Mouse (Mus musculus): Measurements from ENCODE around the gene Apobr. TPM values are rescaled to one million over a fixed set of nuclear protein-coding genes. Genes with fewer than 3 reads are reported as not detected.

The Apobr gene
- polyA plus RNA-seq (2015; fragmentation: Illumina TruSeq; extraction: RNeasy Lipid Tissue Mini Kit (QIAGEN cat#74804); ENCODE audit: insufficient read depth, low read depth, low replicate concordance): 1.6 TPM

DNA sequence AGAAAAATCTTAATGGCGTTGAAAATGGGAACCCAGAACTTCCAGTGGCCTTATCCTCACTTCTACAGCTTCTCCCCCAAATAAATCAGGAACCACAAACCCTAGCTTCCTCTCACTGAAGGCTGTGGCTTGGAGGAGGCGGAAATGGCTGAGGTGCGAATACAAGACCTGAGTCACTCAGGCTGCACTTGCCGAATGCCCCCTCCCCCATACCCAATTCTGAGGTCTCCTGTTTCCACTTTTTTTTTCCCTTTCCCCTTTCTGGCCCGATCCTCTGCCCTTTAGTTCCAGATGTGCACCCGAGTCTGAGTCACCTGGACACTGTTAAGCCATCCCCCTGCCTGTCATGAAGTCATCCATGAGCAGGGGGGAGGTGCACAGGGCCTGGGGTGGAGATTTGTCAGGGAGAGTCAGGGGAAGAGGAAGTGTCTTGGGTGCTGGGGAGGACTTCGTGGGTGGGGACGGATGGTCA lies at the start of gene Apobr:
Apobr (plus strand) TSS at position 437 of the 472 bp plus-strand sequence.

DNA sequence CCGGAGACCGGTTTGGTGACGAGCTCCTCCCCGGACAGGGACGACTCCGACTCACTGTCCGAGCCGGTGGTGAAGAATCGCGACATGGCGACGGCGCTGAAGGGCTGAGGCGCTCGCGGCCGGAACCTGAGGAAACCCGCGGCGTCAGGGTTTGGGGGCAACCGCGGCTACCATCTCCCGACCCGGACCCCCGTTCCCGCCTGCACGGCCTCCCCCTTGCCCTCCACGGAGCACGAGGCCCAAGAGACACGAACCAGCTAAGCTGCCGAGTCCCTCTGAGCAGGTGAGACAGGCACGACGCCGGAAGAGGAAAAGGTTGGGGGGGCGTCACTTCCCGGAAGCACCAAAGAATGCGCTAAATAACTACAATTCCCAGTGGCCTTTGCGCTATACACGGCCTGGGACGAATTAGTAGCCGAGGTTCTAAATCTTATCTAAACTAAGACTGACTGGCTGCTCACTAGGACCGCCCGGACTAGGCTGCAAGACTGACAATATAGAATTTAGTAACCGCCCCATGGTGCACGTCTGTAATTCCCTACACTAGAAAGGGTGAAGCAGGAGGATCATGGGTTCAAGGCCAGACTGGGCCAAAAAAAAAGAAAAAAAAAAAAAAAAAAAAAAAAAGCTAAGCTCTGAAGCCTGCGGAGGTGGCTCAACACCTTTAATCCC lies 18.5 kb upstream of the Apobr start, which contains the start of gene Eif3c:
Eif3c (minus strand) TSS at position 318 of the 672 bp plus-strand sequence.

DNA sequence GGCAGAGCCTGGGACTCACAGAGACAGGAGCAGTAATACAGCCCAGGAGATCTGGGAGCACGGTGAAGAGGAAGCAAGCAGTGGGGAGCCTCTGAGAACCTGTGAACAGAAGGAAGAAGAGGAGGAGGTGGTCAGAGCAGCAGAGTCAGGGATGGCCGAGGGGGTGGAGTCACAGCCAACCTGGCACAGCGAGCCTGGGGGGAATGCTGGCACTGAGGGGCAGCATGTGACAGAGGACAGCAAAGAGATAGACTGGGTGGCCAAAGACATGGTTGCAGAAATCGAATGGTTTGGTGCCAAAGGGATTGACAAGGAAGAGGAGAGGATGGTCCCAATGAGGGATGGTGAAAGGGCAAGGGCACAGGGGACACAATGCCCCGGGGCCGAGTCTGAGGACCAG lies 975 bp downstream of the Apobr start, which contains the start of gene Cln3:
Cln3 (minus strand) TSS at position 101 of the 400 bp plus-strand sequence.

DNA sequence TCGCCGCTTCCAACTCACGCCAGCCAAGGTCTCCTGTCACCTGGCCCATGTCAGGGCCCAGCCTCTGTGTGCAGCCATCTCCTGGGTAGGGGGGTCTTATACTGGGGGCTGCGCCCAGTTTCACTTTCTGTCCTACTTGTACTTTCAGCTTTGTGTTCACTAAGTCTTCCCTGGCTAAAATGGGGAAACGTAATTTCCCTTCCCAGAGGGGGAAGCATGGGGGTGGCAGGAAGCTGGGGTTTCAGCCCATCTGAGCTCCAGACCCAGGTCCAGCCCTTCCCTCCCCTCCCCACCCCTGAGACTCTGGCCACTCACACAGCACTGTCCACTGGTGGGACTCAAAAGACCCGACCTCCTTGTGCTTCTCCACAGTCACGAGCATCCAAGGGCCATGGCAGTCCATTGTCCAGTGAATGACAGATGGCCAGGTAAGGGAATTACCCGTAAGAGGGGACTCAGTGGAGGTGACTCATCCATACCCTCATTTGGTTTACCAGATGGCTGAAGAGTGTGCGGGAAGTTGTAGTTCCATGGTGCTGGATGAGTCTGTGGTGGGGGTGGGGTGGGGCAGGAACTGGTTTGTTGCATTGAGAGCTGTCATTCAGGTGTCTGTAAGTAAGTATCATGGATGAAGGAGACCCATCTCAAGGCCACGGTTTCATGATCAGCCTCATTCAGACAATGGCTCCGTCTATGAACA lies 10.3 kb downstream of the Apobr start, which contains the start of gene Il27:
Il27 (minus strand) TSS at position 80 of the 700 bp plus-strand sequence.

DNA sequence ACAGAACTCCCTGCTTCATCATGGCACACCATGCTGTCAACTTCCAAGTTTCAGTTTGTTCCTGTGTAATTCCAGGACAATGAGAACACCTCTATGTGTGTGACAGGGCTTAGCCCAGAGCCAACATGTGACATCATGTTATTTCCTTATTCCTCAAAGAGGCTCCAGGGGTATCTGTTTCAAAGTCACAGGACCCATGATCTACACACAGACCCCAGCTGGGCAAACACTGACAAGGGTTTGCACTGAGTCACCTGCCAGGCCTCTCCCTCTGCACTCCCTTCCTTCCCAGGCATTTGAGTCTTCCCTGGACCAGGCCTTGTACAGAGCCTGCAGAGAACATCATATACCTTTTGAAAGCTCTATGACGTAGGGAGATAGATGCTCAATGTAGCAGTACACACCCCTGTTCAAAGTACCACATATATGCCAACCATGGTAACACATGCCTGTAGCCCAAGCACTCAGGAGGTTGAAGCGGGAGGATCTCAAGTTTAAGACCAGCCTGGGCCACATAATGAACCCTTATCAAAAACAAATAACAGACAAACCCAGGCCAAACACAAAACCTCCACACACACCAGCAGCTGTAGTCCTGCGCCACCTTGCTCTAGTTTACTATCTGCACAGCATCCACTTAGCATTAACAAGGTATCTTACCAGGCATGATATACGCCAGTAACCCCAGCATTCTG lies 46.2 kb downstream of the Apobr start, which contains the start of gene Nupr1:
Nupr1 (minus strand) TSS at position 38 of the 695 bp plus-strand sequence.

Other genes starting within 250 kb of the Apobr start
- not detected for gene Lat, start 215.4 kb upstream of the Apobr start, polyA plus RNA-seq (2015; fragmentation: Illumina TruSeq; extraction: RNeasy Lipid Tissue Mini Kit (QIAGEN cat#74804); ENCODE audit: insufficient read depth, low read depth, low replicate concordance)
- gene Spns1, start 207.5 kb upstream of the Apobr start, polyA plus RNA-seq (2015; fragmentation: Illumina TruSeq; extraction: RNeasy Lipid Tissue Mini Kit (QIAGEN cat#74804); ENCODE audit: insufficient read depth, low read depth, low replicate concordance): 21.5 TPM
- gene Nfatc2ip, start 188.2 kb upstream of the Apobr start, polyA plus RNA-seq (2015; fragmentation: Illumina TruSeq; extraction: RNeasy Lipid Tissue Mini Kit (QIAGEN cat#74804); ENCODE audit: insufficient read depth, low read depth, low replicate concordance): 1.7 TPM
- 0.33 TPM for gene Cd19, start 170.1 kb upstream of the Apobr start, polyA plus RNA-seq (2015; fragmentation: Illumina TruSeq; extraction: RNeasy Lipid Tissue Mini Kit (QIAGEN cat#74804); ENCODE audit: insufficient read depth, low read depth, low replicate concordance)
- gene Rabep2, start 156.2 kb upstream of the Apobr start, polyA plus RNA-seq (2015; fragmentation: Illumina TruSeq; extraction: RNeasy Lipid Tissue Mini Kit (QIAGEN cat#74804); ENCODE audit: insufficient read depth, low read depth, low replicate concordance): 6.8 TPM
- gene Atp2a1, start 121.8 kb upstream of the Apobr start, polyA plus RNA-seq (2015; fragmentation: Illumina TruSeq; extraction: RNeasy Lipid Tissue Mini Kit (QIAGEN cat#74804); ENCODE audit: insufficient read depth, low read depth, low replicate concordance): not detected
- gene Sh2b1, start 109.5 kb upstream of the Apobr start, polyA plus RNA-seq (2015; fragmentation: Illumina TruSeq; extraction: RNeasy Lipid Tissue Mini Kit (QIAGEN cat#74804); ENCODE audit: insufficient read depth, low read depth, low replicate concordance): 13.6 TPM
- gene Tufm, start 97.6 kb upstream of the Apobr start, polyA plus RNA-seq (2015; fragmentation: Illumina TruSeq; extraction: RNeasy Lipid Tissue Mini Kit (QIAGEN cat#74804); ENCODE audit: insufficient read depth, low read depth, low replicate concordance): 15.1 TPM
- 32.1 TPM for gene Atxn2l, start 81.5 kb upstream of the Apobr start, polyA plus RNA-seq (2015; fragmentation: Illumina TruSeq; extraction: RNeasy Lipid Tissue Mini Kit (QIAGEN cat#74804); ENCODE audit: insufficient read depth, low read depth, low replicate concordance)
- gene Eif3c, start 18.5 kb upstream of the Apobr start, polyA plus RNA-seq (2015; fragmentation: Illumina TruSeq; extraction: RNeasy Lipid Tissue Mini Kit (QIAGEN cat#74804); ENCODE audit: insufficient read depth, low read depth, low replicate concordance): 22.8 TPM
- 26.6 TPM for gene Cln3, start 875 bp downstream of the Apobr start, polyA plus RNA-seq (2015; fragmentation: Illumina TruSeq; extraction: RNeasy Lipid Tissue Mini Kit (QIAGEN cat#74804); ENCODE audit: insufficient read depth, low read depth, low replicate concordance)
- gene Il27, start 10.0 kb downstream of the Apobr start, polyA plus RNA-seq (2015; fragmentation: Illumina TruSeq; extraction: RNeasy Lipid Tissue Mini Kit (QIAGEN cat#74804); ENCODE audit: insufficient read depth, low read depth, low replicate concordance): not detected
- gene Nupr1, start 45.9 kb downstream of the Apobr start, polyA plus RNA-seq (2015; fragmentation: Illumina TruSeq; extraction: RNeasy Lipid Tissue Mini Kit (QIAGEN cat#74804); ENCODE audit: insufficient read depth, low read depth, low replicate concordance): 3,774 TPM
- gene Sgf29, start 64.4 kb downstream of the Apobr start, polyA plus RNA-seq (2015; fragmentation: Illumina TruSeq; extraction: RNeasy Lipid Tissue Mini Kit (QIAGEN cat#74804); ENCODE audit: insufficient read depth, low read depth, low replicate concordance): 23.8 TPM
- 32.4 TPM for gene Sult1a1, start 91.5 kb downstream of the Apobr start, polyA plus RNA-seq (2015; fragmentation: Illumina TruSeq; extraction: RNeasy Lipid Tissue Mini Kit (QIAGEN cat#74804); ENCODE audit: insufficient read depth, low read depth, low replicate concordance)
- 43.5 TPM for gene Bola2, start 110.5 kb downstream of the Apobr start, polyA plus RNA-seq (2015; fragmentation: Illumina TruSeq; extraction: RNeasy Lipid Tissue Mini Kit (QIAGEN cat#74804); ENCODE audit: insufficient read depth, low read depth, low replicate concordance)
- 3.1 TPM for gene Slx1b, start 110.8 kb downstream of the Apobr start, polyA plus RNA-seq (2015; fragmentation: Illumina TruSeq; extraction: RNeasy Lipid Tissue Mini Kit (QIAGEN cat#74804); ENCODE audit: insufficient read depth, low read depth, low replicate concordance)
- 7.3 TPM for gene Coro1a, start 122.8 kb downstream of the Apobr start, polyA plus RNA-seq (2015; fragmentation: Illumina TruSeq; extraction: RNeasy Lipid Tissue Mini Kit (QIAGEN cat#74804); ENCODE audit: insufficient read depth, low read depth, low replicate concordance)
- gene Mapk3, start 174.7 kb downstream of the Apobr start, polyA plus RNA-seq (2015; fragmentation: Illumina TruSeq; extraction: RNeasy Lipid Tissue Mini Kit (QIAGEN cat#74804); ENCODE audit: insufficient read depth, low read depth, low replicate concordance): 50.5 TPM
- gene Gdpd3, start 181.4 kb downstream of the Apobr start, polyA plus RNA-seq (2015; fragmentation: Illumina TruSeq; extraction: RNeasy Lipid Tissue Mini Kit (QIAGEN cat#74804); ENCODE audit: insufficient read depth, low read depth, low replicate concordance): 2.5 TPM
- 86.3 TPM for gene Ypel3, start 192.0 kb downstream of the Apobr start, polyA plus RNA-seq (2015; fragmentation: Illumina TruSeq; extraction: RNeasy Lipid Tissue Mini Kit (QIAGEN cat#74804); ENCODE audit: insufficient read depth, low read depth, low replicate concordance)
- gene Tbx6, start 196.5 kb downstream of the Apobr start, polyA plus RNA-seq (2015; fragmentation: Illumina TruSeq; extraction: RNeasy Lipid Tissue Mini Kit (QIAGEN cat#74804); ENCODE audit: insufficient read depth, low read depth, low replicate concordance): 1.9 TPM
- gene Ppp4c, start 207.6 kb downstream of the Apobr start, polyA plus RNA-seq (2015; fragmentation: Illumina TruSeq; extraction: RNeasy Lipid Tissue Mini Kit (QIAGEN cat#74804); ENCODE audit: insufficient read depth, low read depth, low replicate concordance): 30.4 TPM
- gene Fam57b, start 212.7 kb downstream of the Apobr start, polyA plus RNA-seq (2015; fragmentation: Illumina TruSeq; extraction: RNeasy Lipid Tissue Mini Kit (QIAGEN cat#74804); ENCODE audit: insufficient read depth, low read depth, low replicate concordance): 3.8 TPM
- gene 4930451I11Rik, start 246.7 kb downstream of the Apobr start, polyA plus RNA-seq (2015; fragmentation: Illumina TruSeq; extraction: RNeasy Lipid Tissue Mini Kit (QIAGEN cat#74804); ENCODE audit: insufficient read depth, low read depth, low replicate concordance): not detected

Measured in pancreas, adult 10 weeks (tissue).